Mouse (Mus musculus): Measurements from ENCODE around the gene Arpp21. TPM values are rescaled to one million over a fixed set of nuclear protein-coding genes. Genes with fewer than 3 reads are reported as not detected.
"Not testable (repeated sequence)": the region's sequence is repeated elsewhere in the genome, so short reads cannot be mapped to it uniquely, and the experiment has no call there.

Gene Arpp21
- total RNA-seq, 2 experiments from 2014 or later = 246 to 309 TPM

DNA sequence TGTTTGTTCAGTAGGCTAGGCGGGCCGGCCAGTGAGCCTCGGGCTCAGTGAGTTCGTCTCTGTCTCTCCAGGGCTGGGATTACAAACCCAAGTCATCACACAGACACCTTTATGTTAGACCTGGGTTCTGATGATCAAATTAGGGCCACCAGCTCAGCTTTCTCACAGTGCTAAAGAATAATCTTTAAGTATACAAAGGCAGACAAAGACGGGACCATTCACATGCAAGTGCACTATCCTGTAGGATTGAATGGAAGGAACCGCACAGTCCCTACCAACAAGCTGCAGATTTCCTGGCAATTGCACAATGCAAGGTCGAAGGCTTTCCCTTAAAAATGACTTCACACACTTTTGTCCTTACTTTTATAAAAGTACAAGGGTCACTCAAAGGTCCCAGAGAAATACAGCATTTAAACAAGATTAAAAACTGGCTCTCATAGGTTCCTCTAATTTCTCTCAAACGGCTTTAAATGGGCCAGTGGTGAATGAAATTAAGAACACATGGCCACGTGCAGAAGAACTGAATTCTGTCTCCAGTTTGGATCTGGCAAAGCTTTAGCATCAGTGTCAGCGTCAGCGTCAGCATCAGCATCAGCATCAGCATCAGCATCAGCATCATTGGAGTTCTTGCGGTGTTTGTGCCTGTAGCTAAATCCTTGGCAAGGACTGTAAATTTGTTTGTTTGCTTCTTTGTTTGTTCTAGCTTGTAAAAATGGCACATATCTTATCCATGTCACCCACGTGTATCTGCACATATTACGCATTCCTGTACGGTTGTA, 117.9 kb downstream of the Arpp21 start:
- DNase-seq (ENCODE audit: low spot score in 2 of 2) = peak in 1 of 2 experiments; percentile 28

DNA sequence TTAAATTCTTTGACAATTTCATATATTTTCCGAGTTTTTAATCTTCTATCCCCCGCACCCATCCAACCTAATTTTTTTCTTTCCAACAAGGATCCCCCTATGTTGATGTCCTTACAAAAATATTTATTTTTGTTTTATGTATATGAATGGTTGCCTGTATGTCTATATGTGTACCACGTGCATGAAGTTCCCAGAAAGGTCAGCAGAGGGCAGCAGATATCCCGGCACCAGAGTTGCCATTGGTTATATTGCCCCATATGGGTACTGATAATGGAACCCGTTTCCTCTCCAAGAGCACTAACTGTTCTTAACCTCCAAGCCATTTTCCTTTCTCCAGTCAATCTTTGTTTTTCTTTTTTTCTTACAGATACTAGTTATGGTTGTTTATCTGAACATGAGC, 124.1 kb downstream of the Arpp21 start:
- no peak for DNase-seq (ENCODE audit: low spot score in 2 of 2)

DNA sequence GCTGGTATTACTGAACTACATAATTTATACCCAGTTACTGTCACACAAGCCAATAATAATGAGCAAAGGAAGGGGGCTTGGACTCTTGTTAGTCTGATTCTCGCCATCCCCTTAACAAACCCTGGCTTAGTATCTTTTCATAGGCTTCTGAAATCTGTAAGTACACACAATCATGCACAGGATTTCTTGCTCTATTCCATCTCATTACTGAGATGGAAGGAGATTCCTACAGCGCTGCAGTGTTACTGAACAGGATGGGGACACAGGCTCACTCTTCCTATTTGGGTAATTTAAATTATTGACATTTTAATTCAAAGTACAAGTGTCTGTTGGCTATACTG, 132.9 kb downstream of the Arpp21 start:
- no peak for DNase-seq (ENCODE audit: low spot score in 2 of 2)

DNA sequence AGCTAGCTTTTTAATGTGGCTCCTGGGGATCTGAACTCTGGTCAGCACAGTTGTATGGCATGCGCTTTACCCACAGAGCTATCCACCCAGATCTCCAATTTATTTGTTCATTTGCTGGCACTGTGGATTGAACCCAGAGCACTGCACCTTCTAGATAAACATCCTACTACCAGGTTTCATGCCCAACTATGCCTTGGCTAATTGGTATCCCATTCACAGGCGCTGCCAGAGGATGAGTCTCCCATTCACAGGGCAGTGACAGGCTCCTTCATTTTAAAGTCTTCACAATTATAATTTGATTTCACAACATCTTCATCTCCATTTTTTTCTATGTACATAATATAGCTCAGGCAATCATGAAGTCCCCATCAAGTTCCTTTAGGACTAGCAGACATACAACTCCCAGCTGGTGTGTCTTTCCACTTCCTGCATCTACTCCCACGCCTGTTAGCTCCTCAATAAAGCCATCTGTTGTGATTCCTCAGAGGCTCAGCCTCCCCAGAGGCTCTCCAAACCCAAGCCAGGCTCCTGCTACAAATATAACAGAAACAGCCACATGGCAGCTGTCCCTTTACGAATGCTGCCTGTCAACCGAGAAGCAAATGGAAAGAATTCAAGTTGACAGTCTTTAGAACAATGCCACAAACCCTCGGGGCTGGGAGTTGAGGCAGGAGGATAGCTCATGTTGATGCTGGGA, 133.4 kb downstream of the Arpp21 start:
- DNase-seq (ENCODE audit: low spot score in 2 of 2) = peak; percentile 80 to 93

DNA sequence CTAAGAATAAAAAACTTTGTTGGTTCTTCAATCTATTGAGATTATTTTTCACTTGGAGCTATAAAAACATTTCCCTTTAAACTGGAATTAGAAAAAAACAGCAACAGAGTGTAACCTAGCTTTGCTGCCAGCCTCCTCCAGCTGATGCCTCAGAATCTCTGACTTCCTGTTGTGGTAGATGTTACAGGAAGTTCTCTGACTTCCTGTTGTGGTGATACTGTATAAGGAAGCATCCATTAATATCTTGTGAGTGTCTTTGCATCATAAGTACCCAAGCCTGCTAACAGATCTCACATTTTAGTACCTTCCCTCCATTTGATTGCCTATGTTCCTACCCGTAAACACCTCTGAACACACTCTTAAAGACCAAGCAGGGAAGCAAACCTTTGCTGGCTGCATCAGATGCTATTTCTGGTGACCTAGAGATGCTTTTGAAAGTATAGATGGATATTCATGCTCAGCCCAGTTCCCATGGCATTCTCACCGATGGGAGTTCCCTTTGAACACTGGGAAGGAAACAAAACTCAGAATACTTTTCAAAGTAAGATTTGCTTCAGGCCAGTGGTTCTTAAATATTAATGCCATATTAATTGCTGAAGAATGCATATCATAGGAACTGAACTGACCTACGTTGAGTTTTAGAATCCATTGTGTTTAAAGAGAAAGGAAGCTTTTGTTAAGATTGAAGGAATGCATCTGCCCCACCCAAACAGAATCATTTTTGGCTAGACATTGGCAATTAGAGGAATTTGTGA, 134.7 kb downstream of the Arpp21 start:
- no peak for DNase-seq (ENCODE audit: low spot score in 2 of 2)

DNA sequence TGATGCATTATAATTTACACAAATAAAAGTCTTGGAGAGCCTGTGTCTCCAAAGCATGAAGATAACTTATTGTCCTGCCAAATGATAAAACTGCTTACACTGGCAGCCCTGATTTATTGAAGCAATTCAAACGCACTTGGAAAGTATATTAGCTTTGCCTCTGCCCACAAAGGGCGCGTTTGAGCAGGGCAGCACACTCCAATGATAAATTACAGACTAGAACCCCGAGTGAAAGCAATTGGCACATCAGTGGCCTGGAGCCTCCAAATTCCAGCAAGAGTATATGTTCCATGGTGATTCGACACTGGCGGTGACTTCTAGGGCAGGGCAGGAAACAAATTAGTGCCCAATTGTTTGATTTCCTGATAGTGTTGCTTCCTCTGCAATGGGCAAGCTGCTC, 137.5 kb downstream of the Arpp21 start:
- DNase-seq (ENCODE audit: low spot score in 2 of 2) = no peak

DNA sequence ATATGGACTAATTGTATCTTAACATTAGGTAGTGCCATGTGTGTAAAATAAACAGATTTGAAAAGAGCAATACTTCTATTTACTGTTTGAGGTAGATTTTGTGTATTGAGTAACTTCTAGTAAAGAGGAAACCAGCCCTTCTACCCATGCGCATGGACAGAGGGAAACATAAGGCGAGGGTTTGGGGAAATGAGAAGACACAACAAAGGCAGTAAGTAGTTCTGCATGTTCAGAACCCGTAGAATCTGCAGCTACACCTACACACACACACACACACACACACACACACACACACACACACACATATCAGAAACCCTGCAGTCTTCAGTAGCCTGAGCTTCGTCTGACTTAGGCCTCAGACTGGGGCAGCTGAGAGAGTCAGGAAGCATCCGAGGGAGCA, 140.0 kb downstream of the Arpp21 start:
- DNase-seq (ENCODE audit: low spot score in 2 of 2) = no peak

DNA sequence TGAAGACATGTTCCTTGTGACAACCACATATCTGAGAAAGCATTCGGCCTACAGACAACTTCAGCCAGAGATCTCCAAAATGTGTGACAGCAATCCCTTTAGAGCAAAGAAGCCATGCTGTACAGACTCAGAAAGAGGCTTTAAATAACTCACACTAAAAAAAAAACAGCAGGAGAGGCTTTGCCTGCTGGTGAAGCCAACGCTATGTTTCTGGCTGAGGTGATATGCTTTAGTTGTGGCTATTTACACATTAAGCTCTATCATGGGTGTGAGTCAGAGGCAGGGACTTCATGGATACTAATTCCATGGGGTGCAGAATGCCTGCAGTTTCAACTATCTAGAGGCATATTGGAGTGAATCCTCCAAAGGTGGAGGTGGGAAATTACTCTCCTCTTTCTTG, 140.5 kb downstream of the Arpp21 start:
- DNase-seq (ENCODE audit: low spot score in 2 of 2) = no peak

DNA sequence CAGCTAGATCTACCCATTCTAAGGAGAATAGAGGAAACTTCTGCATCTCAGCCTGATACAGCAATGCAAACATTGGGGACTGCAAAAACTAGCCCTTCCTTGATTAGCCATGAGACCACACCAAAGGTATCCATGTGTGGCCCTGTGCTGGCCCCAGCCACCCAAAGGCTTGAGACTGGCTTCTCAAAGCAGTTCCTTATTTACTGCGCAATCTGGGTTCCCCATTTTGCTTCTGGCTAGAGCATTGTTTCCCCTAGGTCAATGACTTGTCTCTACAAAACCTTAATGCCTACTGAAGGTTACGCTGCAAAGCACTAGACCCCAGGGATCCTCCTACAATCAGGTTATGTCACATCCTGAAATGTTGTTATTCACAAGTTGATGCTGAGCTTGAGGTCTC, 156.8 kb downstream of the Arpp21 start:
- DNase-seq (ENCODE audit: low spot score in 2 of 2) = no peak

DNA sequence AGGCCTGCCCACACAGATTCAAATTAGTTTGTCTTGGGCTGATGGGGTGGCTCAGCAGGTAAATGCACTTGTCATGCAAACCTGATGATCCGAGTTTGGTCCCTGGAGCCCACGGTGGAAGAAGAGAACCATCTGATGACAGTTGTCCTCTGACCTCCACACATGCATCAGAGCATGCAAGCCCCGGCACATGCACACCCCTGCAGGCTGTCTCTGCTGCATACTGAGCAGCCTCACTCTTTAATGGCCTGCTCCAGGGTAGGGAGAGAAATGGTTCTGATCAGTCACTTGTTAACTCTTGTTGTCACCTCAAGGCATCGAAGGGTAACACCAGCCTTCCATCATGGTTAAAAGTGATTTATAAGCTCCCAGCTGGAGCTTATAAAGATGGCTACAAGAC, 157.3 kb downstream of the Arpp21 start:
- no peak for DNase-seq (ENCODE audit: low spot score in 2 of 2)

DNA sequence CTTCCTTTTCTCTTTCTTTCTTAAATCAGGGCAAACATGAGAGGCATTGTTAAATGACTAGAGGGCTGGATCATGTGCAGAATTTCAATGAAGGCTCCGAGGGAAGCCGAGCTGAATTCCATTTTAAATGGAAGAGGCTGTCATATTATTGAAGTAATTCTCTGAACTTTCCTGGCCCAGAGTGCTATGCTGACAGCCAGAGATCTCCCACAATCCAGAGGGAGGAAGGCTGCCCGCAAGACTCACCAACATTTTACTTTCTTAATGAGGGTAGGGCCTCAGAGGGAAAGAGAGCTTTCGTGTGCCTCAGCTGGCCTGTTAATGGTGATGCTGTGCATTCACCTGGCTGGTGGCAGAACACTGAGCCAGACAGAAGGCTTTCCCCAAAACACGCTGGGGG, 160.5 kb downstream of the Arpp21 start:
- no peak for DNase-seq (ENCODE audit: low spot score in 2 of 2)

DNA sequence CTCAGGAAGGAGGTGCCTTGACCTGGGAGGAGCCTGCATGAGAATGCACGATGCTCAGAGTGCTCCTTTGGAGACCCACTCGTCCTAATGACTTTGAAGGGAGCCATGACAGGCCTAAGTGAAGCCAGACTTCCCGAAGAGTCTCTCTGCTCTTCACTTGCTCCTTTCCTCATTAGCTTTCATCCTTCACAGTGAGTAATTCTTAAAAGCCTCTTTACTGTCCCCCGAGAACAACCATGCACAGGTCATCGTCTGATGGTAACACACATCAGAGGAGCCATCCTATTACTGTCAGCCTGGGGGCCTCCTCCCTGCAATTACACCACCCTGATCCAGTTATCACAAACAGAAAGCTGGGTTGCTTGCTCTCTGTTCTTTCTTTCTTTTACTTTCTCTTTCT, 160.9 kb downstream of the Arpp21 start:
- no peak for DNase-seq (ENCODE audit: low spot score in 2 of 2)

DNA sequence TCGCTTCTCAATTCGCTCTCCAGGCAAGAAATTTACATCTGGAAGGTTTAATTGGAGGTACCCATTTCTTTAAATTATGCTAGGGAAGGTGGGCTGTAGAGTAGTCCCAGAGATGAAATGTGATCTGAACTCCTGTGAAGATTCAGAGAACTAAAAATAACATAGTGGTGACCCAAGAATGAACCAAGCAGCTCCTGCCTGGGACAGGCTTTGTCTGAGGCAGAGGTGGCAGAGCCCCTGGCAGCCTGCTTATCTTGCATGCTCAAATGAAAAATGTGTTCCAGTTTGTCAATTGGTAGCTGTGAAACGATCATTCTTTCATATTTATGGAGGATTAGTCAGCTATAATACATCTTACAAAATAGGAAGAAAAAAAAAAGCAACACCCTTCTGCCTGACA, 164.4 kb downstream of the Arpp21 start:
- no peak for DNase-seq (ENCODE audit: low spot score in 2 of 2)

DNA sequence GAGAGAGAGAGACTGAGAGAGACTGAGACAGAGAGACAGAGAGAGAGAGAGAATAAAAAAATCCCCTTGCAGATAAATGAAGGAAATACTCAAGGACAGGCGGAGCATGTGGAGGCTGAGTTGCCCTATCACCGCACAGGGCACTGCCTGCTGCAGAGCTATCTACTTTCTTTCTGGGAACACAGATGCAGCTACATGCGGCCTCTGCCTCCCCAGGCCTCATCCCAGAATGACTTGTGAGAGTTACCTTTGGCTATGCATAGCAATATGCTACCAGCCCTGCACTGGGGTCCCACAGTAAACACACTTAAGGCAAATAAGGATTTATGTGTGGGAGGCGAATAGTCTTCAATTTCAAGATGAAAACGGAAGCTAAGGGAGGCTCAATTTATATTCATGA, 164.8 kb downstream of the Arpp21 start:
- DNase-seq (ENCODE audit: low spot score in 2 of 2) = no peak

DNA sequence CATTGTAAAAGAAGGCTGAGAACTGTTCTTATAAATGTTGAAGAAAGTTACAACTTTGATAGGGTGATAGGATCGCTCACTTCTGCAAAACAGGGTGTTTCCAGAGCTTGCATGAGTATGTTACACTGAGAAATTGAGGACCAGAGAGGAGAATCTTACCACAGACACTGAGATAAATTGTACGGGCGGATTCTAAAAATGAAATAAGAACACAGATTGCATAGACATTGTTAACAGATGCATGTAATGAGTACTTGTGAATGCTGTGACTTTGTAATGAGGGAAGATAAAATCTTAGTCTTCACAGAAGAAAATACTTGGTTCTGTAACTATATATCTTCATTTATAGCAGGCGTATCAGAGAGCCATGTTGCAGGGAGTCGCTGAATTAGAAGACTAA, 167.5 kb downstream of the Arpp21 start:
- peak in 1 of 2 experiments; percentile 48 for DNase-seq (ENCODE audit: low spot score in 2 of 2)

DNA sequence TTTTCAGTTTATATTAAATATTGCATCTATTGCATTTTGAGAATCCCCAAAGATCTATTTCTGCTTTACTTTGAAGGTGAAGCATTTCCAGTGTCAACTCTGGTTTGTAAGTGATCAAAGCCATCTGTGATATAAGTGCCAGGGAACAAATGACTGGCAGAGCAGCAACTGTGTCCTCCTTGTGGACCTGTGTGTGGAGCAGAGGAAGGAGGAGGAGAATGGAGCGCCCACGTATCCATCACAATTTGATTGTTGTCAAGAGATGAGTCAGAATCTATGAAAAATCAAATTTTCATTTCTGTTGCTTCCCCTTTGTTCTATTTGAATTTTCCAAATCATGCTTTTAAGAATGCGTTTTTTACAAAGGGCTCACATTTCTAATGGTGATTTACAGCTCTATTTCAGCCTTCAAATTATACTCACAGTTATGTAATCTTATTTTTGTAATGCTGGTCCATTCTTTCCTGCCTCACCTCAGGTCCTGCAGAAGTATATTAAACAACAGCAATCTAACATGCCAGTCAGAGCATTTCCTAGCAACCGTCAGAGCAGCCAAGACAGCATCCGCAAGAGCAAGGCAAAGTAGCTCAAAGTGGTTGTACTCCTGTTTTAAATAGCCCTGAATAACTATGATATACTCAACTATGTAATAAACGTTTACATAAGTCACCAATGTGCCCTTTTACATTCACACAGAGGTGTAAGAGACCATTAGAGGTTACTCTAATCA, 174.9 kb downstream of the Arpp21 start:
- peak in 1 of 2 experiments; percentile 48 for DNase-seq (ENCODE audit: low spot score in 2 of 2)

DNA sequence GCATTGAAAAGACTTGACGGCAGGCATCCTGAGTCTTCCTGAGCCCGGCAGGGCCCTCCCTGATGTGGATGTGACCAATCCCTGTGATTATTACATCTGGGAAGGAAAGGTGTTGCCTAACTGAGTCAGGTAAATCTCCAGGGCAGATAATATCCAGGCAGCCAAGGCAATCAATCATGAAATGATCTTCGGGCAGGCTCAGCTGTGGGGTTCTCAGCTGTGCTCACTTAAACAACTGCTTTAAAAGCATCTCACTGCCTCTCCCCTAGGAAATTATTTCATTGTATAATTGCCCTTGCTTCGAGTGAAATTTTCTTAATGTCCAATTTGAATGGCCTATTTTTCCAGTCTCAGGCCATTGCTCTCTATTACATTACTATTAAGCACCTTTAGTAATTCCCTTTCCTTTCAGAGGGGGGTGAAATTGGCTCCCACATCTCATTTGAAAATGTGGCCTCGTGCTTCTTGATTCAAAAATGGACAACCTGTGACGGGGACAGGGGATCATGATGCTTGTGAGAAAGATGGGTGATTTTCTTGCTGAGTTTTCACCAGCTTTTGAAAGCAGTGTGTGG, 180.8 kb downstream of the Arpp21 start:
- DNase-seq (ENCODE audit: low spot score in 2 of 2) = no peak

DNA sequence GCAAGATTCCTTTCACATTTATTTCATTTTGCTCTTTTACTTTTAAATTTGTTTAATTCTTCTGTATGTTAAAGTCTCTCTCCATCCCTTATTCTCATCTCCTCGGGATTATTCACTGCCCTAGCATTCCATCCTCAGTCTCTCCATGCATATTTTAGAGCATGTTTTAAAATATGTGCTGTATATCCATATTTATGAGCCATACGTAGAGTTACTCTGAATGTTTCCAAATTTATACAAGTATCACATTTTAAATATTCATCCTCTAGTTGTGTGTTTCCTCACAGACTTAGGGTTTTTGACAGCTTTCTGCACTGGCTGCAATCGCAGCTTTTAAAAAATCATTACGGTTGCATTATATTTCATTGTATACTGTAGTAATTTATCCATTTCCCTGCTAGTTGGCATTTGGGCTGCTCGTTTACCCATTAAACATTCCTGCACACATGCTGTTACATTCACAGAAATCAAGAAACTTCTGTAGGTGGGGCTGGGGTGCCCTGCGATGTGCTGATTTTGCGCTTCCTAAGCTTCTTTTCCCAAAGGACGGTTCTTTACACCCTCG, 187.8 kb downstream of the Arpp21 start:
- DNase-seq (ENCODE audit: low spot score in 2 of 2) = no peak

DNA sequence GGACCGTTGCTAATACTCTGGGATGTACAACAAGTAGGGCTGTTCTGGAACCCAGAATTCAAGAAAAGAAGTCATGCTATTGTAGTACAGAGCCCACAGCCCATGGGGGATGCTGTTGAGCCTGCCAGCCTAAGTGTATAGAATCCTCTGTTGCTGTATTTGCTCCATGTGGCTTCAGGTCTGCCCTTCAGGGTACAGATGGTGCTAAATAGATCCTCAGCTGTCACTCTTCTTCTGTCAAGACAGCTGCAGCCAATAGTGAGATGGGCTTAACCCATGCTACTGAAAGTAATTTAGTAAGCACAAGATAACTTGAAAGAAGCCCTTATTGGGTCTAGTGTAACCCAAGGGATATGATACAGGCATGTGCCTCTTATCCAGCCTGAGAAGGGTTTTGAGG, 195.2 kb downstream of the Arpp21 start:
- DNase-seq (ENCODE audit: low spot score in 2 of 2) = no peak

DNA sequence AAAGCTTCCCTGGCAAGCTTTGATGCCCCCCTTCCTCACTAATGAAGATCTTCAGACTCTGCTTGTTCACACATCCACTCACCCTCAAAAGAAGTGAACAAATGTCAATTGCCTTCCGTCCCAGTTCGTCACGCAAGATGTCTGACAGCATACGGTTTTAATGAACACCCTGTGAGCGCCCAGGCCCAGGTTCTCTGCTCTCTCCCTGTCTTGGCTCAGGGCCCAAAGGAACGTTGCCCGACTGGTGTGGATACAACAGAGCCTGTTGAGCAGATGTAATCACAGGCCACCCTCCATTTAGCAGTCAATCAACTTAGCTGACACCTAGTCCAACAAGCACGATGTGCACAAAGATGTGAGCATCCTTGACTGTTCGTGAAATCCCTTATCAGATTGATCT, 198.0 kb downstream of the Arpp21 start:
- DNase-seq (ENCODE audit: low spot score in 2 of 2) = no peak

DNA sequence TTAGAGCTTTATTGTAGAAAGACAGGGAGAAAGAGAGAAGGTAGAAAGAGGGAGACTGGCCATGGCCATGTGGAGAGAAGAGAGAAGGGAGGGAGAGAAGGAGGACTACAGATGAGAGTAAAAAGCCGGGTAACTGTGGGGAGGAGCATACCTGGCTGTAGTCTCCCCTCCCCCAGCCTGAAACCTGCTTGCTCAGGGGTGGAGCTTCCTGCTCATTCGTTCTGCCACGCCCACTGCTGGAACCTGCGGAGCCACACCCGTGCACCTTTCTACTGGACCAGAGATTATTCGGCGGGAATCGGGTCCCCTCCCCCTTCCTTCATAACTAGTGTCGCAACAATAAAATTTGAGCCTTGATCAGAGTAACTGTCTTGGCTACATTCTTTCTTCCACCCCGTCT, 201.9 kb downstream of the Arpp21 start:
- DNase-seq (ENCODE audit: low spot score in 2 of 2) = not testable (repeated sequence)

Data from layer of hippocampus, postnatal 14 days (tissue).